Mouse (Mus musculus): ENCODE results near the gene Smpdl3b. TPM values are rescaled to one million over a fixed set of nuclear protein-coding genes. Genes with fewer than 3 reads are reported as not detected.

The Smpdl3b gene
- polyA plus RNA-seq, 1 experiment from 2014 or later, result 4.4 TPM

- H3K27me3 ChIP-seq (ENCODE audit: control insufficient read depth, insufficient read depth, low read length), result no peaks in the 10 kb centered on the region
- no peak overlapping the region for H3K4me3 ChIP-seq (ENCODE audit: control insufficient read depth in 1 of 2, insufficient read depth in 1 of 2, low read depth in 1 of 2, low read length in 2 of 2)
- H3K4me1 ChIP-seq (ENCODE audit: control insufficient read depth in 2 of 2, insufficient read depth in 2 of 2, low read length in 2 of 2), result no peaks in the 10 kb centered on the region
- H3K4me2 ChIP-seq (ENCODE audit: low read length), result no peak overlapping the region
- H3K36me3 ChIP-seq (ENCODE audit: control insufficient read depth, insufficient read depth, low read length), result peaks cover 61% of the 10 kb centered on the region
- WGBS, result 74% methylated on average over 2 of the region's 2 CpGs
- no peak for ATAC-seq (ENCODE audit: insufficient number of reproducible peaks, insufficient read depth, low FRiP score, low read depth)
- H3K9me3 ChIP-seq (ENCODE audit: control insufficient read depth, low read length), result no peaks in the 10 kb centered on the region
- no peak overlapping the region for H3K9ac ChIP-seq (ENCODE audit: low read length)
- no peak overlapping the region; a peak in 1 of 4 replicates for H3K27ac ChIP-seq (replicated peaks in 1 of 2; ENCODE audit: control insufficient read depth in 1 of 2, insufficient read depth in 1 of 2, low read depth in 2 of 2, low read length in 2 of 2)
Measured at GRCm38 (mm10) chr4:132689634-132690033, 67.4 kb downstream of the Smpdl3b start.

Other genes with a start within 250 kb of the Smpdl3b start
- gene Sesn2, start 246.8 kb downstream of the Smpdl3b start, polyA plus RNA-seq (2014; fragmentation: Nextera tagmentation; extraction: Ambion mirVana), result 3.8 and 4.4 TPM in 2 replicates
- 1,706 and 1,766 TPM in 2 replicates for gene Atpif1, start 223.6 kb downstream of the Smpdl3b start, polyA plus RNA-seq (2014; fragmentation: Nextera tagmentation; extraction: Ambion mirVana)
- gene Dnajc8, start 221.7 kb downstream of the Smpdl3b start, polyA plus RNA-seq (2014; fragmentation: Nextera tagmentation; extraction: Ambion mirVana), result 112 and 117 TPM in 2 replicates
- 0.66 and 0.73 TPM in 2 replicates for gene Ptafr, start 193.2 kb downstream of the Smpdl3b start, polyA plus RNA-seq (2014; fragmentation: Nextera tagmentation; extraction: Ambion mirVana)
- gene Eya3, start 118.3 kb downstream of the Smpdl3b start, polyA plus RNA-seq (2014; fragmentation: Nextera tagmentation; extraction: Ambion mirVana), result 19.2 and 20.2 TPM in 2 replicates
- 4.7 and 4.9 TPM in 2 replicates for gene Xkr8, start 24.7 kb downstream of the Smpdl3b start, polyA plus RNA-seq (2014; fragmentation: Nextera tagmentation; extraction: Ambion mirVana)
- gene Rpa2, start 11.1 kb upstream of the Smpdl3b start, polyA plus RNA-seq (2014; fragmentation: Nextera tagmentation; extraction: Ambion mirVana), result 74.3 and 78.8 TPM in 2 replicates
- gene Themis2, start 39.1 kb upstream of the Smpdl3b start, polyA plus RNA-seq (2014; fragmentation: Nextera tagmentation; extraction: Ambion mirVana), result 1.2 and 1.7 TPM in 2 replicates
- gene Ppp1r8, start 85.9 kb upstream of the Smpdl3b start, polyA plus RNA-seq (2014; fragmentation: Nextera tagmentation; extraction: Ambion mirVana), result 31.9 and 33.1 TPM in 2 replicates
- gene Stx12, start 127.3 kb upstream of the Smpdl3b start, polyA plus RNA-seq (2014; fragmentation: Nextera tagmentation; extraction: Ambion mirVana), result 60.2 and 64.0 TPM in 2 replicates
- gene Fam76a, start 165.3 kb upstream of the Smpdl3b start, polyA plus RNA-seq (2014; fragmentation: Nextera tagmentation; extraction: Ambion mirVana), result 40.9 and 44.9 TPM in 2 replicates
- gene Fgr, start 216.8 kb upstream of the Smpdl3b start, polyA plus RNA-seq (2014; fragmentation: Nextera tagmentation; extraction: Ambion mirVana), result 0.18 and 0.74 TPM in 2 replicates